Mouse (Mus musculus) kidney, embryonic 15.5 days (tissue): ENCODE data around the gene Wnt3. TPM values are rescaled to one million over a fixed set of nuclear protein-coding genes. Genes with fewer than 3 reads are reported as not detected.

Source experiments
- ATAC-seq: fragments of 200-750 bp; cut with Nextera tagmentation; replicated peaks from 2 replicates; pipeline ENCODE4 v1.8.0; 2017; ENCODE audit warnings: moderate TSS enrichment; ENCODE audit not compliant: low FRiP score
- H3K27ac ChIP-seq: fragments of 300-500 bp; sonication (generic); 2 replicates; pipeline ENCODE4 v1.5.1; 2015; ENCODE audit warnings: mild to moderate bottlenecking, inconsistent platforms
- H3K27me3 ChIP-seq: fragments of 300-500 bp; sonication (generic); 2 replicates; pipeline ENCODE4 v1.6.1; 2015; ENCODE audit warnings: inconsistent platforms
- H3K36me3 ChIP-seq: fragments of 300-500 bp; sonication (generic); 2 replicates; pipeline ENCODE4 v1.6.1; 2015; ENCODE audit warnings: inconsistent platforms
- H3K4me1 ChIP-seq: fragments of 300-500 bp; sonication (generic); 2 replicates; pipeline ENCODE4 v1.6.1; 2015; ENCODE audit warnings: inconsistent platforms
- H3K4me2 ChIP-seq: fragments of 300-500 bp; sonication (generic); 2 replicates; pipeline ENCODE4 v1.6.1; 2015; ENCODE audit warnings: moderate library complexity, mild to moderate bottlenecking, inconsistent platforms
- H3K4me3 ChIP-seq: fragments of 300-500 bp; sonication (generic); replicated peaks from 2 replicates; pipeline ENCODE4 v1.5.1; 2015; ENCODE audit warnings: mild to moderate bottlenecking, inconsistent platforms
- H3K9ac ChIP-seq: fragments of 300-500 bp; sonication (generic); 2 replicates; pipeline ENCODE4 v1.6.1; 2015; ENCODE audit warnings: mild to moderate bottlenecking, inconsistent platforms
- H3K9me3 ChIP-seq: fragments of 300-500 bp; sonication (generic); replicated peaks from 2 replicates; pipeline ENCODE4 v1.6.1; 2016; ENCODE audit warnings: inconsistent platforms
- WGBS: fragments of 180-500 bp; shearing (Covaris S2); methylation state at CpG from one replicate; pipeline ENCODE4 v1.1.7; 2015; ENCODE audit warnings: mixed read lengths; 5-methylcytosine and 5-hydroxymethylcytosine counted together
- polyA plus RNA-seq: library from polyadenylated mRNA; unstranded; fragments of >200 nt; fragmentation: Nextera tagmentation; extraction: Ambion mirVana; gene quantifications from 2 replicates; pipeline ENCODE4 v1.2.1, GENCODE M21; 2015

The Wnt3 gene
- 0.19 and 0.21 TPM in 2 replicates for polyA plus RNA-seq

GRCm38 (mm10) chr11:103773387-103774227, at the start of gene Wnt3:
Wnt3 (plus strand) TSS chr11:103774150.
- Histone ChIP-seq H3K4me1 (peaks cover 39% of the 10 kb centered on the region), H3K27me3 (peaks cover 98% of the 10 kb centered on the region), H3K27ac (no peak within 1 kb of the TSS), H3K4me2 (peak within 1 kb of the TSS; percentile 53), H3K4me3 (peak within 1 kb of the TSS; percentile 29), H3K9ac (no peak within 1 kb of the TSS), H3K9me3 (no peaks in the 10 kb centered on the region), H3K36me3 (no peaks in the 10 kb centered on the region)
- WGBS, result 0% methylated on average over 60 of the region's 60 CpGs
- no peak for ATAC-seq

DNA sequence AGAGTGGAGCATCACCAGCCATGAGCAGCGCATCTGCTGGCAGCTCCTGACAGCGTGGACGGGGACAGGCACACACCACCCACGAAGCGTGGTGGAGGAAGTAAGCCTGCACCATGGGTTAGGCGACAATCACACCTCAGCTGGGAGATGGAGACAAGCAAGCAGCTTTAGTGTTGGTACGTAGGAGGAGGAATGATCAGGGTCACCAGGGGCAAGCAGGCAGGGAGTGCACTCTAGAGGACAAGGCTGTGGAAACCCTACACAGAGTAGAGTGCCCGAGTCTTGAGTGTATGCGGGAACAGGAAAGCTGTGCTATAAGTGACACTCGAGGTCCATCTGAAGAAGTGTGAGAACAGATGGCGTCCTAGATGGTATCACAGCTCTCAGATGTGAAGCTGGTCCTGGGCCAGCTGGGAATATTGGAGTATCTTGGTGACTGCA, 49.6 kb upstream of the Wnt3 start:
- Histone ChIP-seq H3K9me3 (no peaks in the 10 kb centered on the region), H3K27ac (no peak overlapping the region), H3K4me3 (no peak overlapping the region), H3K9ac (no peak overlapping the region), H3K4me1 (peaks cover 12% of the 10 kb centered on the region), H3K4me2 (no peak overlapping the region), H3K27me3 (peaks cover 16% of the 10 kb centered on the region), H3K36me3 (no peaks in the 10 kb centered on the region)
- no peak for ATAC-seq
- WGBS, result 55% methylated on average over 11 of the region's 11 CpGs

- H3K4me3 ChIP-seq, result no peak overlapping the region
- H3K9ac ChIP-seq, result no peak overlapping the region
- H3K36me3 ChIP-seq, result no peaks in the 10 kb centered on the region
- no peaks in the 10 kb centered on the region for H3K9me3 ChIP-seq
- H3K4me1 ChIP-seq, result peaks cover 14% of the 10 kb centered on the region
- no peak for ATAC-seq
- 70% methylated on average over 9 of the region's 9 CpGs for WGBS
- H3K27me3 ChIP-seq, result peaks cover 57% of the 10 kb centered on the region
- H3K27ac ChIP-seq, result no peak overlapping the region
- no peak overlapping the region for H3K4me2 ChIP-seq
Measured at GRCm38 (mm10) chr11:103729282-103729985, 44.5 kb upstream of the Wnt3 start.

GRCm38 (mm10) chr11:103731594-103731993, 42.4 kb upstream of the Wnt3 start:
- peaks cover 28% of the 10 kb centered on the region for H3K4me1 ChIP-seq
- no peak overlapping the region for H3K27ac ChIP-seq
- no peaks in the 10 kb centered on the region for H3K9me3 ChIP-seq
- WGBS, result 82% methylated on average over 9 of the region's 9 CpGs
- ATAC-seq, result no peak
- H3K4me3 ChIP-seq, result no peak overlapping the region
- H3K9ac ChIP-seq, result no peak overlapping the region
- H3K4me2 ChIP-seq, result no peak overlapping the region
- peaks cover 57% of the 10 kb centered on the region for H3K27me3 ChIP-seq
- H3K36me3 ChIP-seq, result no peaks in the 10 kb centered on the region

DNA sequence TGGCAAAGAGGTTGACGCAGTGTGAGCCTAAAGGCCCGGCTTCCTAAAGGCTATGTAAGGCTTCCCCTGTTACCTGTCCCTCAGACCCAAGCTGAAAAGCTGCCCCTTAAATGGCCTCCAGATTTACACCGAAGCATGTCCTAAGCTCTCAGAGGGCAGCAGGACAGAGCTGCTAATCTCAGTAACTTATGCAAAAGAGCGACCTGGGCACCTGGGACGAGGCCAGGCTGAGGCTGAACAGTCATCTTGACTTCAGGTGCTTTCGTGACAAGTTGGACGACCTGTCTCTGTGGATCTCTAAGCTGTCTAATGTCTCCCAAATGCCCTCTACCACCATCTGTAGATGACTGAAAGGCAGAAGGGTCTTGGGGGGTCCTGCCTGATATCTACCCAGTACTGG, 41.6 kb upstream of the Wnt3 start:
- Histone ChIP-seq H3K4me3 (no peak overlapping the region), H3K9me3 (no peaks in the 10 kb centered on the region), H3K9ac (no peak overlapping the region), H3K36me3 (no peaks in the 10 kb centered on the region), H3K4me1 (peaks cover 34% of the 10 kb centered on the region), H3K27me3 (peaks cover 57% of the 10 kb centered on the region), H3K4me2 (no peak overlapping the region), H3K27ac (no peak overlapping the region)
- no peak for ATAC-seq
- WGBS, result 86% methylated on average over 7 of the region's 7 CpGs

GRCm38 (mm10) chr11:103733069-103733468, 40.9 kb upstream of the Wnt3 start:
- Histone ChIP-seq H3K9ac (no peak overlapping the region), H3K27me3 (peaks cover 58% of the 10 kb centered on the region), H3K4me3 (no peak overlapping the region), H3K36me3 (no peaks in the 10 kb centered on the region), H3K4me1 (peaks cover 41% of the 10 kb centered on the region), H3K9me3 (no peaks in the 10 kb centered on the region), H3K27ac (no peak overlapping the region), H3K4me2 (no peak overlapping the region)
- ATAC-seq, result no peak
- 75% methylated on average over 4 of the region's 4 CpGs for WGBS

DNA sequence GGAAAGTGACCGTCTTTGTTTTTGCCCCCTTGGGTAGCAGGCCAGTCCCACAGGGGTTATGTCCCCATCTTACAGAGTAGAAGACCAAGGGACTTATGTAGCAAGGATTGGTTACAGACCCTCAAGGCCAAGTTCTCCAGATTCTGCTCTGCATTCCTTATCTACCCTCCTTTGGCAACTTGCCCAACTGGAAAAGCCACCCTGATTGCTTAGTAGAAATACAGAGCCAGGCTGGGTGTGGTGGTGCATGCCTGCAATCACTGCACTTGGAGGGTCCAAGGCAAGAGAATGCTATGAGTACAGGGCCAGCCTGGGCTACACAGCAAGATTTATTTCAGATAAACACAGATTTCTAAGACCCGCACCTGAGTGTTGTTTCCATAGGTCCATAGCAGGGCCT, 40.0 kb upstream of the Wnt3 start:
- WGBS, result 88% methylated on average over 2 of the region's 2 CpGs
- Histone ChIP-seq H3K4me3 (no peak overlapping the region), H3K4me2 (no peak overlapping the region), H3K4me1 (peaks cover 46% of the 10 kb centered on the region), H3K36me3 (no peaks in the 10 kb centered on the region), H3K9me3 (no peaks in the 10 kb centered on the region), H3K27ac (peak overlapping the region; percentile 65), H3K27me3 (peaks cover 64% of the 10 kb centered on the region), H3K9ac (no peak overlapping the region)
- ATAC-seq, result no peak

GRCm38 (mm10) chr11:103734411-103735045, 39.4 kb upstream of the Wnt3 start:
- no peaks in the 10 kb centered on the region for H3K9me3 ChIP-seq
- H3K4me1 ChIP-seq, result peaks cover 51% of the 10 kb centered on the region
- H3K36me3 ChIP-seq, result no peaks in the 10 kb centered on the region
- ATAC-seq, result no peak
- WGBS, result 67% methylated on average over 5 of the region's 5 CpGs
- H3K27ac ChIP-seq, result peak overlapping the region; percentile 65
- H3K9ac ChIP-seq, result no peak overlapping the region
- no peak overlapping the region for H3K4me3 ChIP-seq
- H3K4me2 ChIP-seq, result peak overlapping the region; percentile 29; the same call in 1 of the 2 replicates
- H3K27me3 ChIP-seq, result peaks cover 67% of the 10 kb centered on the region

- Histone ChIP-seq H3K9ac (no peak overlapping the region), H3K4me2 (peak overlapping the region; percentile 29), H3K27ac (peak overlapping the region; percentile 78), H3K4me1 (peaks cover 55% of the 10 kb centered on the region), H3K4me3 (no peak overlapping the region), H3K27me3 (peaks cover 66% of the 10 kb centered on the region), H3K9me3 (no peaks in the 10 kb centered on the region), H3K36me3 (no peaks in the 10 kb centered on the region)
- peak; percentile 81 for ATAC-seq
- WGBS, result 57% methylated on average over 19 of the region's 19 CpGs
Measured at GRCm38 (mm10) chr11:103735046-103735781, 38.7 kb upstream of the Wnt3 start.

- WGBS, result under 1% methylated on average over 68 of the region's 68 CpGs
- no peaks in the 10 kb centered on the region for H3K9me3 ChIP-seq
- peak within 1 kb of the TSS; percentile 54 for H3K9ac ChIP-seq
- H3K4me1 ChIP-seq, result peaks cover 23% of the 10 kb centered on the region
- peak; percentile 85 for ATAC-seq
- H3K4me2 ChIP-seq, result peak within 1 kb of the TSS; percentile 85
- H3K4me3 ChIP-seq, result peak within 1 kb of the TSS; percentile 54
- no peaks in the 10 kb centered on the region for H3K36me3 ChIP-seq
- H3K27me3 ChIP-seq, result peaks cover 99% of the 10 kb centered on the region
- H3K27ac ChIP-seq, result no peak within 1 kb of the TSS
Measured at GRCm38 (mm10) chr11:103749306-103750089, 24.5 kb upstream of the Wnt3 start, which contains the start of gene Wnt9b. Wnt9b (minus strand) TSS chr11:103749821.

DNA sequence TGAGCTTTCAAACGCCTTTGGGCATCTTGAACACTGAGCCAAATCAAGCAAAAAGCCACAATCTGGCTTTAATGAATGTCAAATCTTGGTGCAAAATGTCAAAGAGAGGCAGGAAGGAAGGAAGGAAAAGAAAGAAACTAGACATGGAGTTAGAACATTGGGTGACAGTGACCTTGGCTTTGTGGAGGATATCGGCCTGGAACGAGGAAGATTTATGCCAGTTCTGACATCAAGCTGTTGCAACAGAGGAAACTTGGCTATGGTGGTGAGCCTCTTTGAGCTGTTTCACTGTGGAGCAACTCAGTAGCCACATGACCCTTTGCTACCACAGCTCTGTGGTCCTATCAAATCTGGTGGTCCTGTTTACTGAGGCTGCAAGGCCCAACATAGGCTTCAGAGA, 23.3 kb upstream of the Wnt3 start:
- Histone ChIP-seq H3K27me3 (peaks cover 90% of the 10 kb centered on the region), H3K4me3 (no peak overlapping the region), H3K9ac (no peak overlapping the region), H3K4me1 (peaks cover 23% of the 10 kb centered on the region), H3K36me3 (no peaks in the 10 kb centered on the region), H3K4me2 (no peak overlapping the region; the same call in 1 of the 2 replicates), H3K9me3 (no peaks in the 10 kb centered on the region), H3K27ac (no peak overlapping the region)
- WGBS, result 23% methylated on average over 3 of the region's 3 CpGs
- no peak for ATAC-seq
